Mouse (Mus musculus) G1E (cell line): ENCODE data around the gene Tmem52b. TPM values are rescaled to one million over a fixed set of nuclear protein-coding genes. Genes with fewer than 3 reads are reported as not detected.

Source experiments
- ATAC-seq: 2 replicates; pipeline ENCODE4 v1.8.0; 2016; ENCODE audit warnings: mild to moderate bottlenecking; ENCODE audit not compliant: insufficient number of reproducible peaks, poor library complexity, low FRiP score, severe bottlenecking; ENCODE audit errors: extremely low read depth
- DNase-seq: peaks from one replicate; pipeline ENCODE4 v3.0.0; 2012; ENCODE audit warnings: low spot score
- H3K27me3 ChIP-seq: 2 replicates; pipeline ENCODE4 v1.6.1; 2012; ENCODE audit warnings: mild to moderate bottlenecking, low read length, inconsistent platforms; ENCODE audit not compliant: insufficient read depth
- H3K36me3 ChIP-seq: replicated peaks from 2 replicates; pipeline ENCODE3; 2012; ENCODE audit warnings: mild to moderate bottlenecking, inconsistent platforms
- H3K4me1 ChIP-seq: 2 replicates; pipeline ENCODE4 v1.6.1; 2012; ENCODE audit warnings: low read depth, low read length, inconsistent platforms, mixed read lengths; ENCODE audit not compliant: insufficient read depth
- H3K4me3 ChIP-seq: 2 replicates; pipeline ENCODE4 v1.5.1; 2012; ENCODE audit warnings: low read depth, mild to moderate bottlenecking, inconsistent platforms, low read length, moderate library complexity, mixed read lengths
- H3K9me3 ChIP-seq: replicated peaks from 2 replicates; pipeline ENCODE4 v1.6.1; 2012; ENCODE audit warnings: inconsistent platforms
- CTCF ChIP-seq: IDR thresholded peaks from 2 replicates; pipeline ENCODE4 v1.5.1; 2012; ENCODE audit warnings: low read depth, low read length, inconsistent platforms, mixed read lengths
- GATA1 ChIP-seq: IDR thresholded peaks from 2 replicates; pipeline ENCODE4 v1.6.1; 2012; ENCODE audit warnings: borderline replicate concordance, low read length, inconsistent platforms, mixed read lengths
- GATA2 ChIP-seq: IDR thresholded peaks from 2 replicates; pipeline ENCODE4 v1.6.1; 2012; ENCODE audit warnings: low read depth, low read length, inconsistent platforms, borderline replicate concordance
- POLR2AphosphoS5 ChIP-seq: IDR thresholded peaks from 2 replicates; pipeline ENCODE4 v1.6.1; 2012; ENCODE audit warnings: low read depth, low read length, inconsistent platforms; ENCODE audit not compliant: insufficient replicate concordance
- TAL1 ChIP-seq: conservative IDR thresholded peaks from 2 replicates; pipeline ENCODE4 v1.6.1; 2012; ENCODE audit warnings: low read depth, low read length, inconsistent platforms, mixed read lengths
- polyA plus RNA-seq: library from polyadenylated mRNA; stranded (reverse); fragments of >175 nt; gene quantifications from 2 replicates; pipeline ENCODE4 v1.2.3, GENCODE M21; 2012
- total RNA-seq, 2 experiments: library from RNA; stranded (forward) in 1 of 2; stranded (reverse) in 1 of 2; fragments of 200-1000 nt in 1 of 2; fragments of >200 nt in 1 of 2; fragmentation: Nextera tagmentation in 1 of 2; gene quantifications; 2 replicates each; pipeline ENCODE4 v1.2.3; 2014 to 2017

Tmem52b gene
- total and polyA plus RNA-seq, 3 experiments = 0.05 TPM; not detected in 2

GRCm38 (mm10) chr6:129535723-129536122 lies 23.4 kb downstream of the Tmem52b start:
- H3K4me1 ChIP-seq = peaks cover 30% of the 10 kb centered on the region
- no peak for ATAC-seq
- H3K27me3 ChIP-seq = no peaks in the 10 kb centered on the region
- TF ChIP-seq GATA1 (no peak), POLR2AphosphoS5 (no peak), GATA2 (no peak), CTCF (no peak), TAL1 (no peak)
- H3K9me3 ChIP-seq = no peaks in the 10 kb centered on the region
- H3K4me3 ChIP-seq = no peak overlapping the region
- peaks cover 58% of the 10 kb centered on the region for H3K36me3 ChIP-seq
- DNase-seq = no peak

- TF ChIP-seq GATA1 (no peak), POLR2AphosphoS5 (no peak), CTCF (no peak), GATA2 (no peak), TAL1 (no peak)
- Histone ChIP-seq H3K36me3 (peaks cover 85% of the 10 kb centered on the region), H3K4me3 (no peak overlapping the region), H3K4me1 (peaks cover 22% of the 10 kb centered on the region), H3K27me3 (no peaks in the 10 kb centered on the region), H3K9me3 (no peaks in the 10 kb centered on the region)
- DNase-seq = no peak
- ATAC-seq = no peak
Measured at GRCm38 (mm10) chr6:129538555-129538954, 26.2 kb downstream of the Tmem52b start.

GRCm38 (mm10) chr6:129541931-129542330 lies 29.6 kb downstream of the Tmem52b start:
- no peaks in the 10 kb centered on the region for H3K9me3 ChIP-seq
- H3K27me3 ChIP-seq = no peaks in the 10 kb centered on the region
- peaks cover 8% of the 10 kb centered on the region; the same call in 1 of the 2 replicates for H3K4me1 ChIP-seq
- TF ChIP-seq CTCF = no peak
- no peak for TF ChIP-seq TAL1
- TF ChIP-seq POLR2AphosphoS5 = no peak
- no peak for TF ChIP-seq GATA1
- TF ChIP-seq GATA2 = no peak
- no peak overlapping the region for H3K4me3 ChIP-seq
- no peak for ATAC-seq
- no peak for DNase-seq
- peaks cover 72% of the 10 kb centered on the region for H3K36me3 ChIP-seq

GRCm38 (mm10) chr6:129542540-129542939 lies 30.2 kb downstream of the Tmem52b start:
- ATAC-seq (no peak), DNase-seq (no peak)
- TF ChIP-seq TAL1 = no peak
- TF ChIP-seq POLR2AphosphoS5 = no peak
- no peak for TF ChIP-seq GATA1
- no peak for TF ChIP-seq GATA2
- no peak for TF ChIP-seq CTCF
- peaks cover 5% of the 10 kb centered on the region; the same call in 1 of the 2 replicates for H3K4me1 ChIP-seq
- no peak overlapping the region for H3K4me3 ChIP-seq
- H3K9me3 ChIP-seq = no peaks in the 10 kb centered on the region
- no peaks in the 10 kb centered on the region for H3K27me3 ChIP-seq
- H3K36me3 ChIP-seq = peaks cover 66% of the 10 kb centered on the region

- DNase-seq (peak; percentile 16), ATAC-seq (peak; percentile 72)
- no peak for TF ChIP-seq POLR2AphosphoS5
- no peak for TF ChIP-seq GATA1
- TF ChIP-seq GATA2 = no peak
- no peak for TF ChIP-seq TAL1
- TF ChIP-seq CTCF = peak; percentile 90
- no peak overlapping the region for H3K4me3 ChIP-seq
- H3K4me1 ChIP-seq = peaks cover 4% of the 10 kb centered on the region; the same call in 1 of the 2 replicates
- H3K27me3 ChIP-seq = no peaks in the 10 kb centered on the region
- H3K36me3 ChIP-seq = peaks cover 52% of the 10 kb centered on the region
- no peaks in the 10 kb centered on the region for H3K9me3 ChIP-seq
Measured at GRCm38 (mm10) chr6:129543709-129544606, 31.6 kb downstream of the Tmem52b start.

GRCm38 (mm10) chr6:129547277-129547676 lies 34.9 kb downstream of the Tmem52b start:
- TF ChIP-seq GATA1 (no peak), GATA2 (no peak), CTCF (no peak), POLR2AphosphoS5 (no peak)
- no peak overlapping the region for H3K4me3 ChIP-seq
- H3K9me3 ChIP-seq = no peaks in the 10 kb centered on the region
- ATAC-seq (no peak), DNase-seq (no peak)
- peaks cover 20% of the 10 kb centered on the region for H3K36me3 ChIP-seq
- H3K27me3 ChIP-seq = no peaks in the 10 kb centered on the region; the same call in 1 of the 2 replicates
- peaks cover 6% of the 10 kb centered on the region; the same call in 1 of the 2 replicates for H3K4me1 ChIP-seq
